Mouse (Mus musculus) heart, postnatal 0 days (tissue): ENCODE measurements around the gene Ccdc30.

Experiments
- CTCF ChIP-seq: IDR thresholded peaks from 2 replicates; pipeline ENCODE4 v1.5.1; 2016; ENCODE audit warnings: antibody characterized with exemption, control low read depth, low read depth
- EP300 ChIP-seq: IDR thresholded peaks from 2 replicates; pipeline ENCODE4 v1.6.1; 2016; ENCODE audit warnings: antibody characterized with exemption, low read depth

GRCm38 (mm10) chr4:119284861-119285260 lies 130.5 kb downstream of the Ccdc30 start:
- no peak for TF ChIP-seq CTCF
- no peak for TF ChIP-seq EP300
